Mouse (Mus musculus) myocyte (in vitro differentiated cells): ENCODE measurements around the gene Clec2d.
A peak's percentile ranks its signal among the peaks of the same experiment; 100 is the strongest.

Source experiments
- MYOG ChIP-seq, 3 experiments: IDR thresholded peaks; one replicate each; pipeline ENCODE4 v1.6.1; 2011; ENCODE audit warnings: control low read depth in 2 of 3, low read depth in 2 of 3, mild to moderate bottlenecking in 2 of 3; ENCODE audit not compliant: insufficient read length in 2 of 3, control insufficient read depth in 1 of 3, insufficient read depth in 1 of 3
- POLR2A ChIP-seq: IDR thresholded peaks from one replicate; pipeline ENCODE4 v1.6.1; 2011; ENCODE audit warnings: low read depth, mild to moderate bottlenecking, control low read depth, moderate library complexity; ENCODE audit not compliant: insufficient read length
- POLR2AphosphoS2 ChIP-seq: IDR thresholded peaks from one replicate; pipeline ENCODE4 v1.6.1; 2011; ENCODE audit warnings: low read depth, control low read depth; ENCODE audit not compliant: insufficient read length
- TCF3 ChIP-seq: IDR thresholded peaks from one replicate; pipeline ENCODE4 v1.6.1; 2011; ENCODE audit warnings: low read depth, control low read depth; ENCODE audit not compliant: insufficient read length

- TF ChIP-seq POLR2A (peak; percentile 28), MYOG (IDR thresholded peaks at IDR 0.05; ENCODE audit: control insufficient read depth in 1 of 3, insufficient read depth in 1 of 3, insufficient read length in 2 of 3, low read depth in 2 of 3) (no peak), POLR2AphosphoS2 (no peak), TCF3 (no peak)
Observed at GRCm38 (mm10) chr6:129232842-129233205, 52.4 kb downstream of the Clec2d start.
